Comparison of ENCODE assay signal across 8 mouse cellular contexts in the genomic region with DNA sequence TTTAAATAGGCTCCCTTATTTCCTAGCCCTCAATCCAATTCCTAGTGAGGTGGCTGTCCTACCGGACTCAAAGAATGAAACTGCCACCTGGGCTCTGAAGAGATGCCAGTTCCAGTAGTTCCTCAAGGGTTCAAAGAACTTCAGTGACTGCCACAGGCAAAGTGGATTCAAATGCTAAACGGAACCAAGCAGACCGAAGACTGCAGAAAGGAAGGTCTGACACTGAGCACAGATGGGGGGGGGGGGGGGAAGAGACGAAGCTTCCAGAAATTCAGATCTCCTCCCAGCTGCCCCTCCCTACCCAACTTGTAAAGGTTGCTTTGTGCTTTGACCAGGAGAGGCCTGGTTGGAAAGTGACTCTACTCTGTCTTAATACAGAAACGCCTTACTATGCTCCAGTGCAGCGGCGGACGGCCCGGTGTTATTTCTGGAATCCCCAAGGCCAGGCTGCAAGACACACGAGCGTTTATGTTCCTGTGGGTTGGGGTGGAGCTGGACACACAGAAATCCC. TPM values are rescaled to one million over a fixed set of nuclear protein-coding genes. Genes with fewer than 3 reads are reported as not detected.
DNase-seq lines count a peak whose midpoint lies in the region; ATAC-seq and TF ChIP-seq lines count a peak whose summit lies in the region.

No protein-coding gene starts in this region.

- peak overlapping the region; percentile 77 for H3K4me3 ChIP-seq in layer of hippocampus, adult 2 months
- peak overlapping the region; percentile 71; the same call in 1 of the 2 replicates for H3K4me3 ChIP-seq in liver, embryonic 12.5 days
- H3K4me3 ChIP-seq in stomach, embryonic 15.5 days (replicated peaks): peak overlapping the region; percentile 84

- H3K27me3 ChIP-seq in liver, embryonic 12.5 days (replicated peaks): no peaks in the 10 kb centered on the region
- H3K27me3 ChIP-seq in stomach, embryonic 15.5 days (replicated peaks): no peaks in the 10 kb centered on the region

- peak in 1 of 2 experiments; percentile 28 for DNase-seq in layer of hippocampus, adult 2 months (ENCODE audit: low spot score in 2 of 2)
- no peak for DNase-seq in layer of hippocampus, postnatal 14 days (ENCODE audit: low spot score in 2 of 2)
- peak; percentile 54 for DNase-seq in Muller cell, postnatal 12 days (ENCODE audit: inconsistent ontology term)
- DNase-seq in cerebellum, postnatal 14 days: peak; percentile 38 to 50
- DNase-seq in heart, postnatal 4 days: peak; percentile 16
- DNase-seq in urinary bladder, postnatal 36 days (ENCODE audit: low spot score in 2 of 2): no peak

- no peak for ATAC-seq in liver, embryonic 12.5 days
- ATAC-seq in stomach, embryonic 15.5 days (ENCODE audit: insufficient read depth, low FRiP score, low read depth): no peak

- no peak for TF ChIP-seq CTCF in layer of hippocampus, adult 2 months (conservative IDR thresholded peaks at IDR 0.05)

- H3K4me1 ChIP-seq in liver, embryonic 12.5 days: peaks cover 34% of the 10 kb centered on the region
- peaks cover 15% of the 10 kb centered on the region; the same call in 1 of the 2 replicates for H3K4me1 ChIP-seq in stomach, embryonic 15.5 days

- no peaks in the 10 kb centered on the region for H3K9me3 ChIP-seq in liver, embryonic 12.5 days (replicated peaks)
- no peaks in the 10 kb centered on the region for H3K9me3 ChIP-seq in stomach, embryonic 15.5 days

- H3K4me2 ChIP-seq in liver, embryonic 12.5 days: peak overlapping the region; percentile 76
- H3K4me2 ChIP-seq in stomach, embryonic 15.5 days: peak overlapping the region; percentile 76

- peaks cover 18% of the 10 kb centered on the region for H3K36me3 ChIP-seq in liver, embryonic 12.5 days
- no peaks in the 10 kb centered on the region for H3K36me3 ChIP-seq in stomach, embryonic 15.5 days

- peak overlapping the region; percentile 65 for H3K9ac ChIP-seq in liver, embryonic 12.5 days
- H3K9ac ChIP-seq in stomach, embryonic 15.5 days: peak overlapping the region; percentile 35; the same call in 1 of the 2 replicates

- 62% methylated on average over 11 of the region's 11 CpGs for WGBS in liver, embryonic 12.5 days (ENCODE audit: insufficient replicate concordance)
- WGBS in stomach, embryonic 15.5 days: 54% methylated on average over 10 of the region's 11 CpGs

- H3K27ac ChIP-seq in layer of hippocampus, adult 2 months: peak overlapping the region; percentile 93
- H3K27ac ChIP-seq in liver, embryonic 12.5 days: peak overlapping the region; percentile 70; the same call in 1 of the 2 replicates
- peak overlapping the region; percentile 79; the same call in 1 of the 2 replicates for H3K27ac ChIP-seq in stomach, embryonic 15.5 days

RNA-seq across cellular contexts. Expression of a gene that starts 1.2 kb away (rescaled TPM):
- 100 to 1,000 TPM; 444 to 448 TPM for total RNA-seq in layer of hippocampus, adult 2 months (2021)
- 100 to 1,000 TPM; 556 to 594 TPM for total RNA-seq in layer of hippocampus, postnatal 14 days (2021)
- total RNA-seq in heart, postnatal 4 days (2021): 100 to 1,000 TPM; 173 to 184 TPM
- polyA plus RNA-seq in liver, embryonic 12.5 days (2016; fragmentation: Nextera tagmentation; extraction: Ambion mirVana): 325 and 327 TPM in 2 replicates
- polyA plus RNA-seq in stomach, embryonic 15.5 days (2015; fragmentation: Nextera tagmentation; extraction: Ambion mirVana): 592 and 653 TPM in 2 replicates

RNA-seq across cellular contexts. Expression of a gene that starts 45.2 kb away (rescaled TPM):
- 10 to 100 TPM; 16.9 to 17.0 TPM for total RNA-seq in layer of hippocampus, adult 2 months (2021)
- 10 to 100 TPM; 22.8 to 26.3 TPM for total RNA-seq in layer of hippocampus, postnatal 14 days (2021)
- total RNA-seq in heart, postnatal 4 days (2021): 10 to 100 TPM; 40.0 to 40.2 TPM
- polyA plus RNA-seq in liver, embryonic 12.5 days (2016; fragmentation: Nextera tagmentation; extraction: Ambion mirVana): 24.9 and 28.0 TPM in 2 replicates
- polyA plus RNA-seq in stomach, embryonic 15.5 days (2015; fragmentation: Nextera tagmentation; extraction: Ambion mirVana): 36.0 and 37.2 TPM in 2 replicates

Comparison
In these comparisons a context has a peak if more than half of its experiments do, and no peak if none do; other contexts are left out.
1. DNase-seq: peak in Muller cell, postnatal 12 days (single experiment), cerebellum, postnatal 14 days (2 of 2) and heart, postnatal 4 days (single experiment); none in layer of hippocampus, postnatal 14 days (0 of 2) and urinary bladder, postnatal 36 days (0 of 2).
2. Peak in every context shown above with its lines, with median percentiles within 50 percentile points of each other: H3K27ac ChIP-seq and H3K4me3 ChIP-seq.